Mouse (Mus musculus) kidney, adult 9 months (tissue): ENCODE results near the gene Txndc8.

Experiments used
- DNase-seq: peaks from one replicate; pipeline ENCODE4 v3.0.0; 2022

Txndc8 gene

DNA sequence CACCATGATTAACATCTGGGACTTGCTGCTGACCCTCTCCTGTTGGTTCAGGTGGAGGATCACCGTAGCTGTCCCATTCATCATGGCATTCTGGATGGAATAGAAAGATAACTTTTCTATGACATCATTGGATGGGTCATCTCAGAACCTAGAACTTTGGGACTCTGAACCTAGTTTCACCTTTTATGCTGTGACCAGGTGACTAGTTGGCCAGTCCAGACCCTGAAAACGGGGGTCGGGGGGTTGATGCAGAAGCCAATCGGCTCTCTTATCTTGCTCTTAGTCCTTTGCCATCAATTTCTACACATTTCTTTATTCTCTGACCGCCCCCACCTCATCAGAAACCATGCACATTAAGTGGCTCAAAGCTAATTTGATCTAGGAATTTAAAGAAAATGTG, at the start of gene Txndc8:
TSS of gene Txndc8 (minus strand) at position 101 of the 400 bp plus-strand sequence.
- DNase-seq, result no peak

DNA sequence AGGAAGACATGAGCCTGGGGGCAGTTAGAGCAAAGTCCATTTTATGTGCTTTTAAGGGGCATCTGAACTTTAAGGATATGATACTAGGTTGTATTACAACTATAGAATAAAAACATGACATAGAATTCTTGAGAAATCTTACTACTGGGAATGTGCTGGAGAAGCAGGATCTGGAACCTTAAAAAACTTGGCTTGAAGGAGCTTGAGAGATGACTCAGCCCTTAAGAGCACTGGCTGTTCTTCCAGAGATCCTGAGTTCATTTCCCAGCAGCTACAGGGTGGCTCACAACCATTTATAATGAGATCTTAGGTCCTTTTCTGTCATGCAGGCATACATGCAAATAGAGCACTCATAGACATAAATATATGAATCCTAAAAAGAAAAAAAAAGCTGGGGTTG, 46.7 kb upstream of the Txndc8 start:
- no peak for DNase-seq

DNA sequence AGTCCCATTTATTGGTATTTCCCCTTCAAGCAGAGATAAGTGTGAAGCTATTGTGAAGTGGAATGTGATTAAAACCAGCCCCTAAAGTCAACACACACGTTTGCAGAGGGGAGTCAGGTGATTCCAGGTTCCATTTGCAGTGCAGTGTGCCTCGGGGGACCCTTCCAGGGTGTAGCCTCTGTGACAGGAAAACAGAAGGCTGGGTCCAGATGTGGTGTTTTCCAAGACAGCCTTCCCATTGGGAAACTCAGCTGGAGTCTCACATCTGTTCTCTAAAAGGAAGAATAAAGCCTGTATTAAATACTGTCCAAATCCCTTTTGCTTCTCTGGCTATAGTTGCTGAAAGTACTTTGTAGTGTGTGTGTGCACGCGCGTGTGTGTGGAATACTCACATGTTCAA, 45.5 kb upstream of the Txndc8 start:
- no peak for DNase-seq

DNA sequence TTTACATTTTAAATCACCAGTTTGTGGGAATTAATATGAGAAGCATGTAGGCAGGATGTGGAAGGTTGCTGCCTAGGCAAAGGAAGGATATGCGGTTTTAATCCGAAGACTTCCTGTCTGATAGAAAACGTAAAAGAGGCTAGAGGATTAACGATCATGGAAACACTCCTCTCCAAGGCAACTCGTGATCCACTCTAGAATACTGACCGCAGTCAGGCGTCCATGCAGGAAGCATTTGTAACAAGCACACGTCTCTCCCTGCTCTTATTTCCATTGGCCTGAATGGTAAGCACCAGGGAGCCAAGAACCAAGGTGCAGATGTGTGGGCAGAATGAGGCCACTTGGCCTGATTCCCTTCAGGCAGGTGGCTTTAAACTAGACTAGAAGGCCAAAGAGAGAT, 41.8 kb upstream of the Txndc8 start:
- no peak for DNase-seq

DNA sequence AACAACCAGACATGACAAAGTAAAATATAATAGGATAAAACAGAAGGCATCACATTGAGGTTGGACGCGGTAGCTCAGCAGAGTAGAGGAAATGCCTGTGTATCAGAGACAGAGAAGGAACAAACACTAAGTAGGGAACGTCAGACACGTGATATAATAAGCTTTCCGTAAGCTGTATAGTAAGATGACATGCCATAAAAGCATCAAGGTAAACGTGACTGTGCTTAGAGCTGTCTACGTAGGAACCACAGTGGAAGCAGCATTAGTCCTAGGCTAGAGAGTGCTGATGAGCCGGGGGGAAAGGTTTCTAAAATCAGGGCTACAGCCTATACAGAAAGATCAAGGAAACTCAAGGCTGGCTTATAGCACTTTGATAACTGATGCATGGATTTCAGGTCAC, 41.4 kb upstream of the Txndc8 start:
- no peak for DNase-seq

DNA sequence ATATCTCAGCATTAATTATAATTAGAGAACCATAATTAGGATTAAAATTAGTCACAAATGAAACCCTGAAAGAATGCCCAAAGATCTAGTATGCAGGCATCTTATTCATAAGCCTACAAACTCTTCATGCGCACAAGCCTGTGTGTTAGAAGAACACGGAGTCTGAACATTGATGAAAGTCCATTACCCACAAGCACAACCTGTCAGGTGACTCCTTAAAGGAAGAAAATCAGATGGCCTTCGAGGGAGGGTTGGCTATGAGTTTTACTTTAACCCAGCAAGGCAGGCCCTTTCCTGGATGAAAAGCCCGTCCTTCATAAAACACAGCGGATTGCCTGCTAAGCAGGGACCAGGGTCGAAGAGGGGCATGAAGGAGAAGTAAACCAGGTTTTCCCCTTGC, 35.9 kb upstream of the Txndc8 start:
- DNase-seq, result peak; percentile 86

DNA sequence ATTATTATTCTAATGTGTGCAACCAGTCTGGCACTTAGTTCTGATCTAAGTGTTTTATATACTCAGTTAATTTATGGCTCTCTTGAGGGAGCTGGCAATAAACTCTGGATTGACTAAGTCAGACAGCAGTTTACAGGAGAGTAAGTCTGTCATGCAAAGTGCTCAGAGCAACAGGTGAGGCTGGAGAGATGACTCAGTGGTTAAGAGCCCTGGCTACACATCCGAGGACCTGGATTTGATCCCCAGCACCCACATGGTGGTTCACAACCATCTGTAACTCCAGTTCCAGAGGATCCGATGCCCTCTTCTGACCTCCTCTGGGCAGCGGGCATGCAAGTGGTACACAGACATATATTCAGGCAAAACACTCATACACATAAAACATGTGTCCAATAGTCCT, 35.4 kb upstream of the Txndc8 start:
- no peak for DNase-seq

DNA sequence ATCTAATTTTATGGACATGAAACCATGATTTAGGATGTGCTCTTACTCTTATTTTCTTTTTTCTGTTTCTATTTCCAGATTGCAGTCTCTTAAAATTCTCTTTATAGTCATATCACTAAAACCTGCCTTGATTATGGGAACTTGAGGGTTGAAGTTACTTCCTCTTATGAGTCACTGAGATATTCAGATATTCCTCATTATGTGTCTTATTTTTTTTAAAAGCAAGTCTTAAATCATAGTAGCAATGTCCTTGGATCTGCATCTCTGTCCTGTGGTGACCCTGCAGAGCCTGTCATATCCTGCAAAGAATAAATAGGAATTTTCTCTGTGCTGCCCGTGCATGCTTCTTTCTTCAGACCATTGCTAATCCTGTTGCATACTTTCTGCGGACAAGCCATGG, 31.2 kb upstream of the Txndc8 start:
- DNase-seq, result no peak

DNA sequence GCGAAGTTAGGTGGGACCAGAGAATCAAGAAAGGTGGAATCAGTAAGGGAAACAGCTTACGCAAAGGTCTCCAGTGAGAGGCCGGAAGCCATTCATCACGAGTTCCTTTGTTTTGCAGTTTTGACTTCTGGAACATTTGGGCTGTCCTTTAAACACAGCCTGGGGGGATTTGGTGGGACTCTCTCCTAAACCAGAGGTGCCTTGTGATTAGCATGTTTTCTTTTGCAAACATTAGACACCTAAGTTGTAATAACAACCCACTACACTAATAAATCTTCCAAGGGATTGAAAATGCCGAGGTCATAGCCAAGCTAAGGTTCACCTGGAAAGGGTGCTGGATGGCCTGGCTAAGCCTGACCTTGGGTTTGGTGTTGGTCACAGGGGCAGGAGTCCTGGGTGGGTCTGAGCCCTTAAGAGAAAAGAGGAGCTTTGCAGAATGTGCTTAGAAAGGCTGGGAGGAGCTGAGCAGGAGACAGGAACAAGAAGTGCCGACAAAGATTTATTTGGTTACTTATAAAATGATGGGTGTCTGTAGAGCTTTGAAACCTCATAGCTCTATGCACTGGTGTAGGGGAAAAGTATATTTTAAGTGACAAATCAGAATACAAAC, 28.3 kb upstream of the Txndc8 start:
- DNase-seq, result peak; percentile 71

DNA sequence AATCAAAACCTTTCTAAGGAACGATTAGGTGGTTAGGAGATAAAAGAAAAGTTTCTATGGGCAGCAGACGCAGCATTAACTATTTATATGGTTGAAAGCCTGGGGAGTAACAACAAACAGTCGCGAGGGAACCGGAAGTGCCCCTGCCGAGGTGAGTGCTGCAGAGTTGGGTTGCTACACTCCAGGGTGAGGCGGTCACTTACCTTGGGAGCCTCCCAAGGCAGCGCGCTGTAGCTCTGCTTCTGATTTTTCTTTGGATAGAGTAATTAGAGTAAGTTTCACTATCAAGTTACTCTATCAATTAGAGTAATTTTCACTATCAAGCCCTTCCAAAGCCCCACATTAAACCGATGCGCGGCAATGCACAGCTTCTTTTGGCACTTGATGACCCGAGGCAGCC, 25.7 kb upstream of the Txndc8 start:
- DNase-seq, result no peak

DNA sequence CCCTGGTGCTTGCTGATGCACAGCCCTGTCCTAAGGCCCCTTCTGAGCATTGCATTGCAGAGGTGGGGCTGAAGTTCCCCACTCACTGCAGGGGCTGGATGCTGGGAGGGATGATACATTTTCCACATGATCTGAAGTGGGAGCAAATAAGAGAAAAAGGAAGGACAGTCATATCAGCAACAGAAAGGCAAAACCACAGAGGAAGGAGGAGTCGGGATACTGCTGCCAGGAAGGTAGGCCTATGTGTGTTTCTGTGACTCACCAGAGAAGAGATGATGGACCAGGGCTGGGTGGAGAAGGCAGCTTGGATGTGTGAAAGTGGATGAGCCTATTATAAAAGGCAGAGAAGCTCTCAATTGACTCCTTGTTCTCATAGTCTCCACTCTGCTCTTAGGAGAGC, 23.8 kb upstream of the Txndc8 start:
- no peak for DNase-seq

DNA sequence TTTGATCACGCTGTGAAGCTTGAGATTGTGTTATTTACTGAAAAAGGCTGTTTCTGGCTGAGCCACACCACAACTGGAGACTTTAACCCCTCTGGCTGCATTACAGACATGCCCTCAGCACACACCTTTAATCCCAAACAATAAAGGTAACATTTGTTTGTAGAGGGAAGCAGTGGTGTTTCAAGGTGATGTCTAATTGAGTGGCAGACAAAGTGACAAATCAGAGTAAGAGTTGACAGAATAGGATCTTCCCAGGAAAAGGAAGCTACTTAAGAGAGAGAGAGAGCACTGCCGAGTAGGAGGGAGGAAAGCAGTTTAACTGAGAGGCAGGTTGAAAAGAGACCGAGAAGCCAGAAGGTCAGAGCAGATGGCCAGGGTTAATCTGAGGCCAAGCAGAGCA, 5.4 kb downstream of the Txndc8 start:
- DNase-seq, result peak; percentile 14

DNA sequence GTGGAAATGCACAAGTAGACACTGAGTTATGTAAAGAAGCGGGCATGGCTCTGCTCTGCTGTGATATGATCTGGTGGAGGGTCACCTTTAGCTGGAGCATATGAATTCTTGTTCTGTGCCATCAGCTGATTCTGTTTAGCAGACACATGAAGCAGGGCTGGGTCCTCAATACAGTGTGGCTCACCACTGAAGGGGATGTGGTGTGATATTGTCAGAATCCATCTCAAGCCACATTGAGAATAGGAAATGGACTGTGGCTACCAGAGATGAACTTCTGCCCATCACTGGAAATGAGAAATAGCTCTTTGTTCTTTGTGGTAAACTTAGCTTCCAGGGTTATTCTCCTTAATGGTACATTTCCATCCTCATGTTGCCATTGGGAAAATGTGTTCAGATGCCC, 17.5 kb downstream of the Txndc8 start:
- no peak for DNase-seq

DNA sequence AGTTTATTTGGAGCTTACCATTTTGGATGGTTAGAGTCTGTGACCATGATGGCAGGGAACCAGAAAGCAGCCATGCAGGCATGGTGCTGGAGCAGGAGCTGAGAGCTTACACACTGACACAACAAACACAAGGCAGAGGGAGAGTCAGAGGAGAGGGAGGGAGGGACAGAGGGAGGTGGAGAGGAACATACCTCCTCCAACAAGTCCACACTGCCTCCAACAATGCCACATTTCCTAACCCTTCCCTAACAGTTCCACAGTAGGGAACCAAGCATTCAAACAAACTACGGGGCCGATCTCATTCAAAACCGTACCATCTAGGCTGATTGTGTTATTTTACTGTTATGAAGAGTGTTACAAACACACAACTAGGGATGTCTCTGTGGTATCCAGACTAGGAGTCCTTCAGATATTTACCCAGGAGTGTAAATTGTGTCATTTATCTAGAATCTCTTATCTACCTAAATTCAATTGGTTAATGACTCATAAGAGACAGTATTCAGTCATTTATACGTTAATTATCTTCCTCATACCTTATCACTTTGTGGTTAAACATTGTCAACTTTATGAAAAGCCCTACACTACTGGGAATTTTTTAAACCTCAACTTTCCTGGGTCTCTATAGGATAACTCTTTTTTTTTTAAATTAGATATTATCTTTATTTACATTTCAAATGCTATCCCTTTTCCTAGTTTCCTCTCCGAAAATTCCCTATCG, 34.4 kb downstream of the Txndc8 start:
- no peak for DNase-seq

DNA sequence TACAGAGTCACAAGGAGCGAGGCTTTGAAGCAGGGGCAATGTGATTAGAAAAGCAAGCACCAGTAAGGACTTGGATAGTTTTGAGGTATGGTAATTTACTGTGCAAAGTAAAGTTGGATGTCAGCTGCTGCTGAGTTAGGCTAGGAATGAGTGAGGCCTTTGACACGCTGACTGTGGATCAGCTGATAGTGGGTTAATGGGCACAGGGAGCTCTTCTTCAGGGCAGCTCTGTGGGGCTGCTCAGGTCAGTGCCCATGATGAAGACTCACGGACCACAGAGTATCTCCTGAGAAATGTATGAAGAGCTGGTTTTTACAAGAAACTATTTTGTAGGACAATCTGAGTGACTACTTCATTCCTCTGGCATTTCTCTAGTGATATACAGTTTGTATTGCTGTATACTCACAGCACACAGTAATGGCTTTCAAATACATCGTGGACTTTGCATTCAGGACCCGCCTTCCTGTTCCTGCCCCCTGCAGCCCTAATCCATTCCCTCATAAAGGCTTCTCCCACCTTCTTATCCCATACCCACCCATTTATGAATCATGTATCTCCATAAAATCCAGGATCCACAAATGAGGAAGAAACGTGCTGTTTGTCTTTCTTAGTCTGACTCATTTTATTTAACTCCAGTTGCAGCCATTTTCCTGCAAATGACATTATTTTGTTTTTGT, 35.2 kb downstream of the Txndc8 start:
- no peak for DNase-seq

DNA sequence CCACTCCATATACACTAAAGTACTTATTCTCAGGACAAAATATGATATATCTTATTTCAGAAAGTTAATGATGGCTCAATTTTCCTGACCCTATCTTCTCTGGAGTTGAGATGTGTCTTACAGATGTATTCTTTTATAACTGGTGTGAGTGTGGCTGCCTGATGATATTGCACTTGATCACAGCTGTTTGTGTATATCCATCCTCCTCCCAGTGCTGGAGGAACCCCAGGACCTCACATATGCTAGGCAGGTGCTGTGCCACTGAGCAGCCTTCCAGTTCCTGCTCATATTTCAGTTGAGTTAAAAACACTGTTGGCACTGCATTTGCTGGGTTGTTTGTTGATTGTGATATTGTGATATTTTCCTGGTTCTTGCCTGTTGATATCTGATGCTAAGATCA, 38.6 kb downstream of the Txndc8 start:
- DNase-seq, result no peak

DNA sequence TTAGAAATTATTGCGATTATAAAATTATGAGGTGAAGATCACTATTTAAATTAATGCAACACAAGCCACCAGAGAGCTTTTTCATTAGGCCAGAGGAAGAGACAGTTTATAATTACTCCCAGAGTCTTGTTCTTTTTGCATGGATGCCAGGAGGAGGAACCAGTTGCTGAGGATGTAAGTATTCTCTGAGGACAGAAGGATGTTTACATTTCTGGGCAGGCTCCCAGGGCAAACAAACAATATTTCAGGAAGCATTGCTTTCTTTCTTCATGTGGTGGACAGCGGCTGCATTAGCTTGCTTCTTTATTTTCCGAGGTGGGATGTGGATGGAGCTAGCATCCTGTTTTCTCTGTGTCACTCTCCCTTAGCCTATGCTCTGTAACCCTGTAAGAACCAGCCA, 41.7 kb downstream of the Txndc8 start:
- no peak for DNase-seq

DNA sequence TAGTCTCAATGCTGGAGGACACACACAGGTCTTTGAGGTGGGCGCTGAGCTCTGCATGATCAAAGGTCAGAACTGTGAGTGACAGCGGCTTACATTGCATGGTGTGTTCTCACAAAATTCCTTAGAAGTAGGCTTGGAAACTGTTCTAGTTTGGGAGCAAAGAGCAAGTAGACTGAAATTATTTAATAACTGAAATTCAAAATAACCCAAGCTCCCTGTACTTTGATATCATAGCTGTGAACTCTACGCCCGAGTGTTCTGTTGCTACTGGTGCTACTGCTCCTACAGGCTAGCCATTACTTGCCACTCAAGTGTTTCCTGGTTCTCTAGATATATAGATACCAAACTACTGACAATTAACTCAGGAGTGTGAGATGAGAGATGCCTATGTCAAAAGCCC, 43.4 kb downstream of the Txndc8 start:
- peak; percentile 72 for DNase-seq

DNA sequence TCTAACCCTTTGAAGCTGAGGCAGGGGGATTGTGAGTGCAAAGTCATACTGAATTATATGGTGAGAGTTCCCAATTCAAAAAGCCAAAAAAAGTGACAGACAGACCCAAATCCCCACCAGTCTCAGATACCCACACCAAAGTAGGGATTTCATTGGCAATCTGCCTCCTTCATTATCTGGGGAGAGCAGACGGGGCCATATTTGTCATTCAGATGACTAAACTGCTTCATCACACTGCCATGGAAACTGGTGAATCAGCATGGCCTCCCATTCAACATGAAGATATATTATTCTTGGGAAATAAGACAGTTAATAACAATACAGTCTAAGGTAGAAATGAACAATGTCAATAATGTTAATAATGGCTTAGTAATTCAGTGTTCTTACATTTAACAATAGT, 44.8 kb downstream of the Txndc8 start:
- no peak for DNase-seq

DNA sequence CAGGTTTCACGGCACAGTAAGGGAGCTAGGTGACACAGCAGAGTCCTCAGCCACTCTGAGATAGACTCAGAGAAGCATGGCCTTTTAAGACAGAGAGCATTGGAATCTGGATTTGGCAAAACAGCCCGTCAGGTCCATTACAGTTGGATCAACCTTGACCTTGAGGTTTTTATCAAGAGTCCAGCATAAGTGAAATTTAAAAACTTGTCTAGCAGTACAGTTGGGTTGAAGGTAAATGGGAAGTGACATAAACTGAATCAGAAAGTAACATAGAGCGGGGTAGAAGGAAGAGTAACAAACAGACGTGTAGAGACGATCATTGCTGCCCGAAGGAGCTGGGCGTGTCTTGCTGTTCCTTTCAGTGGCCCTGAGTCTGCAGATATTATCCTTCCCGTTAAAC, 49.9 kb downstream of the Txndc8 start:
- no peak for DNase-seq

DNA sequence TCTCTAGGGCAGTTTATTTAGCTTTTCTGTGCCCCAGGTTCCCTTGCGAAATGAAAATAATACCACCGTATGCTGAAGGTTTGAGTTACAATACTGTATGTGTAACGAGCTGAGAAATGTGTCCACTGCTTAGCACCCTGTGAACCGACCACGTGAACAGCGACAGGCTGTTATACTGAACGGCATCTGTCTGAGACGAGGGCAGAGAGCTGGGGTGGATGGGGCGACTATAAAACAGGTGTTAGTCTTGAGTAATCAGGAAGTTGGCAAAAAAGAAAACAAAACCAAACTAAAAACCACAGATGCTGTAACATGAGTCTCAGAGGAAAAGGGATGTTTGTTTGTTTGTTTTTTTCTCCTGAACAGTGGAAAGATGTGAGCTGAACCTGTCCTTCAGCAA, 50.8 kb downstream of the Txndc8 start:
- no peak for DNase-seq

DNA sequence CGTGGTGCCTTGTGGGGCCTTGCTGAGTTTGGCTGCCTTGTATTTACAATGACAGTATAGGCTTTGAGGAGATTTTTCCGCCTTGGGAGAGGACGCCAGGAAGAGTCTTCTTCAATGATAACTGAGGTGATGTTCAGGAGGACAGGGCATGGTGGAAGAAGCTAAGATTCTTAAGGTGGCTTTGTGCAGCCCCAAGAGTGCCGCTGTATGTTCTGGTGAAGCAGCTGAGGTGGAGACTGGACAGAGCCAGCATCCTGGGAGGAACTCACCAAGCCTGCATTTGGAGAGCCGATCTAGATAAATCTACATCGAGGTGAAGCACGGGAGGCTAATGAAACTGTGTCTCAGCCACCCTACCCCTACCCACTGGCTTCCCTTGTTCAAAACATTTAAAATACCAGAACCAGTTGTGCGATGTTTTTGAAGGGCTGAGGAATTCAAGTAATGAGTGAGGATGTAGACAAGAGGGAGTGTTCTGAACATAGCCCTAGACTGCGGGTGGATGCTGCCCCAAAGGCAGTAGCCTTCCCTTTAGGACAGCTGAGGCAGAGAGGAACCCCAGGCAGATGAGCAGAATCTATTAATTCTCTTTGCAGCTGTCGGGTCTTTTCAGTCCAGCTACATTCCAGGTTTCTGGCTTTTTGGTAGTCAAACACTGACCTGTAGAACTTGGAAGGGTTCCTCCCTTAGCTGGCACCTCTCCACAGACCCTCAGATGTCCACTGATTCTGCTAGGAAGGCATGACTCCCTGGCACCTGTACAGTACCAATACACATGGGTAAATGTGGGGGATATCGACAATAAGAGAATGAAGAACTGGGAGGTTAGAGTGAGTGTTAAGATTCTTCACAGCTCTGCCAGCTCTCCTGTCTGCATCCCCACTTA, 51.5 kb downstream of the Txndc8 start:
- no peak for DNase-seq
